Mouse (Mus musculus) embryo, embryonic 11.5 days (tissue): ENCODE measurements at regions not wholly inside any gene's neighbourhood (a gene's known extent, or its start where the extent isn't known, plus 50 kb on each side); places are given as distances from the start of the nearest gene placed in this dataset.

Experiments
- DNase-seq: peaks from one replicate; pipeline ENCODE4 v3.0.0-alpha.2; 2012; ENCODE audit warnings: low read depth, low spot score

GRCm38 (mm10) chr13:5211659-5212058 lies 602.7 kb upstream of the Akr1e1 start:
- no peak for DNase-seq

DNA sequence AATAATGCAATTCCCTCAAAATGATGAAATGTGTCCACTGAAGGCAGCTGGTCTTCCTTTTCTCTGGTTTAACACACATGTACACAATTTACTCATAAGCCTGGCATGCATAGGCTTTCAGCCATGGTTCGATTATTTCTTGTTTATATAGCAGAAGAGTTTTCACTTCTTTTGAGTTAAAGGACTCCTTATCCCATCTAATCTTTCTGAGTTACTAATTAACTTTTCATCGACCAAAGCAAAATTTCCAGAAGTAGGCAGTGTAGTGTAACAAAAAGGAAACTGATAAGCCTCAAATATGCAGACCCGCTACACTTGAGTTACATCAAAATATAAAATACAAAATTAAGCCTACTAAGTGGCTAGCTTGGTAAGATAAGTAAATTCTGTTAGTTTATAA lies 620.5 kb upstream of the Akr1e1 start:
- no peak for DNase-seq

- DNase-seq, result no peak
Observed at GRCm38 (mm10) chr13:5234232-5234631, 625.3 kb upstream of the Akr1e1 start.

- DNase-seq, result no peak
Observed at GRCm38 (mm10) chr13:5235391-5235790, 625.9 kb upstream of the Klf6 start.

DNA sequence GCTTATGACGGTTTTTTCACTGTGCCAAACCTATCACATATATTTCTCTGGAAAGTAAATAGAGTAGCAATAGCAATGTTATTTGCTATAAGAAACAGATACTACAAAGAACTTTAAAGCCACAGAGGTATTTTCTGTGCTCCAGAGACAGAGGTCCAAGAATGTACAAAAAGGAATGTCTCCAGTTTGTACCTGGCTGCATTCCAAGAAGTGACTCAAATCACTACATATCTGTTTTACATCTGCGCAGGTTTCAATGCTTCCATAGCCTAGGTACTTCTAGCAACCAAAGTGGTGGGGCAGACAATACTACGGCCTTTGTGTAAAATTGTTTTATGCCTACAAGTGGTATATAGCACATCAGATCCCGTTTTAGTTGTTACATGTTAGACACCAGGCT lies 620.7 kb upstream of the Klf6 start:
- DNase-seq, result no peak

- DNase-seq, result no peak
Observed at GRCm38 (mm10) chr13:5242782-5243181, 618.5 kb upstream of the Klf6 start.

DNA sequence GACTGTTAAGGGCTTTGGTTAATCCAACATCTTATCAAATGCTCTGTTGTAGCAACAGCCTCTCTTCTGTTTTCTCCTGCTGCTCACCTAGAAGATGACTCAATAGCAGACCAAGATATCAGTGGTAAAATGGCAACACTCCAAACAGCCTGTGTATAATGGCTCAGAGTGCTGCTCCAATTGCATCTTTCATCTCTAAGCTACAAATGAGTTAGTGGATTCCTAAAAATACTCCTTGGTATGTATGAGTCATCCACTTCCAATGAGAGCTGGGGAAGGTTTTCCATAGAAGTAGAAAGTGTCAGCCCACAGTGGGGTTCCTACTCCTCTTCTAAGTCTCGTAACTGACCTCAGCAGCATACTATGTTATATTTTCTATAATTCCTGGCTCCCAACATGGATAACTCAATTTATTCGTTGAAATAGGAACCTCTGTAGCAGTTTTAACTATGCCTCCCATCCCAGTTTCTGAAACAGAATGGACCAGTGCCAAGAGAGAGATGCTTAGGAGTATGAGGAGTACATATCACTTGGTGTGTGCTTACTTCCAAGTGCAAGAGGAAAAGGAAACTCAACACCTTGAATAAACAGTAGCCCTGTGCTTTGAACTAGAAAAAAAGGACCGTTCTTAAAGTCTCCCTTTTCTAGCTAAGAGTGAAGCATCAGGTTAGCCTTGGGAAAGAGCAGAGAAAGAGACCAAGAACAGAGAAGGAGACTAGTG lies 612.5 kb upstream of the Klf6 start:
- no peak for DNase-seq

GRCm38 (mm10) chr13:5257891-5258660 lies 603.2 kb upstream of the Klf6 start:
- DNase-seq, result no peak

DNA sequence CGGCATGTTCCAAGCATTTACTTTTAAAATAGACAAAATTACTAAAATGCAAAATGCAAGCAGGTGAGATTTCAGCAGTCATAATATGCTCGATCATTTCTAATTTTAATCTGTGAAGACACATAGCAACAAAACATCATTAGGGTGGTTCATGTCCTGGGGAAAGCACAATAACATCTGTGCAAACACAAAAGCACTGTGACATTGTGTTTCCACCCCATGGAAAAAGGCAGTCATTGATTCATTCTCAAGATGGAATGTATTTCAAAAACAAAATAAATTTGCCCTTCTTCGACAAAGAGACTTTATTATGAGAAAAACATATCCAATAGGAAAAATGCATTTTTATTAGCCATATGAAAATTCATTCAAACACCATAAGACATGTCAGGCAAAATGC lies 601.5 kb upstream of the Klf6 start:
- no peak for DNase-seq

DNA sequence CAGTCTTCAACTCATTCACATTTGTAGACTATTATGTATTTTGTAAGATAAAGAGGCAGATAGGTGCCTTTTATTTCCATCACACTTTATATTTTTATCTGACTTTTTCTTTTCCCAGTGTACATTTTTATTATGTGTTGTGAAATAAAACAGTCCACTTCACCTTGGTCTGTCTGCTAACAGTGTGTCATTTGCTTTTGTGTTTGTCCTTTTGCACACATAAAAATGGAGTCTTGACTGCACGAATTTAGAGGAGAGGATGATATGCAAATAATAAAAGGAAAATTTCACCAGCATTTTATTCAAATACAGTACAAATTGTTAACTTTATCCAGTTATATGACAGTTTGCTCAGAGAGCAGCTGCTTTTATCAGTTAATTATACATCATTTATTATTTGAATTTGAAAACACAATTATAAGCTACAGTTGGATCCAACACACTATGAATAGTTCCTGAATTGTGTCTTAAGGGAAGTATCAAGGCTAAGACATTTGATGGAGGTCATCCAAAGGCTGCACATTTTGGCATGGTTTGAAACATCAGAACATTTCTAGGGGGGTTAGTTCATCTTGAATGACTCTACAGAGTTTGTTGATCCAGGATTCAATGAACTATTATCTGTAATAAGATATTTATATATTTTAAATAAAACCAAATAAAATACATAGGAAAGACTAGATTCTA lies 588.6 kb upstream of the Klf6 start:
- no peak for DNase-seq

GRCm38 (mm10) chr13:5276564-5276963 lies 584.7 kb upstream of the Klf6 start:
- no peak for DNase-seq

DNA sequence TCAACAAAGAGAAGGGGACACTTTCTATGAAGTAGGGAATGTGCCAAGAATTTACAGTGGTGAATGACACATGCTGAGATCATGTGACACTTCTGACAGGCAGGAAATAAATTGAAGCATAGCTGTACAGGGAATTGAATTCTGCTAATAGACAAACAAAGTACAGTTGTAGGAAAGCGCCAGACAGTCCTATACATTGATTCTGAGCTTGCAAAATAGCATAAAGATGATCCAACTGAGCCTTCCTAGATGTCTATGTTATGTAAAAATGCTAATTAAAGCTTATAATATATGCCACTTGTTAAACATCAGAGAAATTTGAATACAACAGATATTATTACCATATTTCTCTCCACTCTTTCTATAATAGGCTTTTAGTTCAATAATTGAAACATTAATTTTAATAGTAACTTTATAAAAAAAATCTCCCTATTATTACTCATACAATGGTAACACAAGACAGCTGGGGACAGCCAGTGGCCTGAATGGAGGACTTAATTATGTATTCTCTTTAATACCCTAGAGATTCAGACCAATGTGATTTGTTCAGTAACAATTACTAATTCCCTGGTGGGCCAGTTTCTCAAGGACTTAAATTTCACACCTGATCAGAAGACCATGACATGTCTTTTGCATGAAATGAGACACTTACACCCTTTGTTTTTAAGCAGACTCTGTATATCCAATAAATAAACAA lies 571.4 kb upstream of the Klf6 start:
- no peak for DNase-seq

- no peak for DNase-seq
Observed at GRCm38 (mm10) chr13:5302141-5302540, 559.1 kb upstream of the Klf6 start.

DNA sequence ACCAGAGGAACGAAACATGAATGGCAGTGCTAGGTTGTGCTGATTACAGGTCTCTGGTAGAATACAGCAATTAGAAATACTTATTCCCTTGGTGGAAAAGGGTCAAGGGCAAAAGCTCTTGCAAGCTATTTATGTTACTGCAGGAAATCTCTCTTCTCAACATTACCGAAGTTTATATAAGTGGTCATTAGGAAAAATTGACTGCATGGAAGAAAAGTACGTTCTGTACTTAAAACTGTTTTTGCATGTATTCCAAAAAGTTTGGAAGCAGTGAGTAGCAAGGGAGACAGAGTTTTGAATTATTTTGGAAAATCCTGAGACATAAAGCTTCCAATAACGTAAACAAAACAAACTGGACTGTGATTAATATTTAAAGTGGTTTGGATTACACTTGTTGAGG lies 554.6 kb upstream of the Klf6 start:
- no peak for DNase-seq

DNA sequence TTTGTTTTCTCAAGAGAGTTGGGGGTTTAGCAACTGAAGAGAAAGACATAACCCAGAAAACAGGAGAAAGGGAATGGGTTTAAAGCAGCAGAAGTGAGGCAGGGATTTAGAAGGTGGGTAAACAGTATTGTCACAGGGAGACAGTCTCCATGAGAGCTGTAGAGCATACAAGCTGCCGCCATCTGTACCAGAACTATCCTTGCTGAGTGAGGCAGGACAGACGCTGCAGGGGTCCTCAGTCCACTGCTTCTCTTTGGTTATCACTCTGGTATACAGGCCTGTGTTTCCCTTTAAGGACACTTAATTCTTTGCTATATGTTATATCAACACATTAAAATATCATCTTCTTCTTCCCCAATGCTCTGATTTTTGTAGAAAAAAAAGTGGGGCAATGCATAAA lies 548.0 kb upstream of the Klf6 start:
- DNase-seq, result no peak

- no peak for DNase-seq
Observed at GRCm38 (mm10) chr13:5315011-5315410, 546.3 kb upstream of the Klf6 start.

GRCm38 (mm10) chr13:5317941-5318856 lies 543.1 kb upstream of the Klf6 start:
- no peak for DNase-seq

GRCm38 (mm10) chr13:5345712-5346111 lies 515.6 kb upstream of the Klf6 start:
- no peak for DNase-seq

DNA sequence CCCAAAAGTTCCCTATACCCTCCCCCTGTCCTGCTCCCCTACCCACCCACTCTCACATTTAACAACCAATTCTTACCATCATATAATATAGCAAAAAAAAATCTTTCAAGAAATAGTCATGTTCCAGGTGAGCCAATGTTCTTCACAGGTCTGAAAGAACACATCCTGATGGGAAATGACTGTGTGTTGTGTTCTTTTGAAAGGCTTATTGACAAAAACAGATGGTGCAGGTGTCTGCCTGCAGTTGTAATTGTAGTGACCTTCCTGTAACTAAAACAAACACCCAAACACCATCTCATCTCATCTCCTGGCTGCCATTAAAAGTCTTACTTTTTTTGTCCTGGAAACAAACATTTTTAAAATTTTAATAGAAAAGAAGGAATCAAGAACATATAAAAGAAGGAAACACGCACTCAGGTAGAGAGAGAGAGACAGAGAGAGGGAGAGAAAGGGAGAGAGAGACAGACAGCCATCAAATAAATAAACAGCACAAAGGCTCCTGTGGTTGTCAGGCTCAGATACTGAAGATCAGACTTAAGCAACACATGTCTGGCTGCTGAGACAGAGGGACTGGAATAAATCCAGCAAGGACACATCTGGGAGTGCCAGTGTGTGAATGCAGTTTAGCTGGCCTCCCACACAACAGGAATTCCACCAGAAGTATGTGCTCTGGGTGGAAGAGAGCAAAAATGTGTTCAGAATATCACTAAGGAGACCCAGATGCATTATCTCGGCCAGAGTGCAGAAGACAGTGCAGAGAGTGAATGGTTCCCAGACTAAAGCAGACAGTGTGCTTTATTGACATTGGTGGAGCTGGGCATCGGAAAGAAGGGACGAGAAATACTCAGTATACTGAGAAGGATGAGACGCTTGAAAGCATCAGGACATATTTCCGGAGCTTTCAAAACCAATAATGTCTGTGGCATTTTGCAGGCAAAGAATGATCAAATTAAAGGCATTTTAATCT lies 513.5 kb upstream of the Klf6 start:
- DNase-seq, result peak; percentile 13
